Mouse (Mus musculus) liver, embryonic 14.5 days (tissue): ENCODE measurements around the gene Srgap3. TPM values are rescaled to one million over a fixed set of nuclear protein-coding genes. Genes with fewer than 3 reads are reported as not detected.

Experiments
- ATAC-seq: fragments of 200-750 bp; cut with Nextera tagmentation; 2 replicates; pipeline ENCODE4 v1.8.0; 2017; ENCODE audit warnings: moderate number of reproducible peaks, mild to moderate bottlenecking, moderate library complexity; ENCODE audit not compliant: insufficient read depth
- DNase-seq, 3 experiments: peaks; one replicate each; pipeline ENCODE4 v3.0.0-alpha.2; 2012 to 2013; ENCODE audit warnings: low read depth in 3 of 3, low spot score in 3 of 3
- H3K27ac ChIP-seq: fragments of 300-500 bp; sonication (generic); 2 replicates; pipeline ENCODE4 v1.5.1; 2014; ENCODE audit warnings: moderate library complexity, mild to moderate bottlenecking, control low read depth, inconsistent platforms
- H3K27me3 ChIP-seq: fragments of 300-500 bp; sonication (generic); 2 replicates; pipeline ENCODE4 v1.6.1; 2014; ENCODE audit warnings: mild to moderate bottlenecking, low read length, moderate library complexity; ENCODE audit not compliant: control insufficient read depth, insufficient read depth
- H3K36me3 ChIP-seq: fragments of 300-500 bp; sonication (generic); replicated peaks from 2 replicates; pipeline ENCODE4 v1.6.1; 2014; ENCODE audit warnings: low read depth; ENCODE audit not compliant: control insufficient read depth, insufficient read depth
- H3K4me1 ChIP-seq, 2 experiments: fragments of 200-500 bp in 1 of 2; fragments of 300-500 bp in 1 of 2; sonication (generic) in 1 of 2; replicated peaks; 2 replicates each; pipeline ENCODE4 v1.6.1; 2012 to 2014; ENCODE audit warnings: antibody characterized with exemption in 1 of 2, inconsistent platforms in 1 of 2, low read length in 1 of 2; ENCODE audit not compliant: control insufficient read depth in 2 of 2, insufficient read depth in 2 of 2
- H3K4me2 ChIP-seq: fragments of 300-500 bp; sonication (generic); 2 replicates; pipeline ENCODE4 v1.6.1; 2014; ENCODE audit warnings: low read depth, mild to moderate bottlenecking, control low read depth, moderate library complexity
- H3K4me3 ChIP-seq, 2 experiments: fragments of 200-500 bp in 1 of 2; fragments of 300-500 bp in 1 of 2; sonication (generic) in 1 of 2; 2 replicates each; pipeline ENCODE4 v1.5.1; 2012 to 2014; ENCODE audit warnings: low read depth in 2 of 2, low read length in 2 of 2, mild to moderate bottlenecking in 2 of 2, control low read depth in 1 of 2, inconsistent platforms in 1 of 2, moderate library complexity in 1 of 2; ENCODE audit not compliant: insufficient read depth in 1 of 2
- H3K9ac ChIP-seq: fragments of 300-500 bp; sonication (generic); replicated peaks from 2 replicates; pipeline ENCODE4 v1.6.1; 2014; ENCODE audit warnings: mild to moderate bottlenecking, control low read depth, moderate library complexity
- H3K9me3 ChIP-seq: fragments of 300-500 bp; sonication (generic); 2 replicates; pipeline ENCODE4 v1.6.1; 2016; ENCODE audit warnings: low read length, mixed read lengths; ENCODE audit not compliant: control insufficient read depth
- CTCF ChIP-seq: IDR thresholded peaks from 2 replicates; pipeline ENCODE4 v1.5.1; 2016; ENCODE audit warnings: antibody characterized with exemption, low read depth, control low read depth
- EP300 ChIP-seq: IDR thresholded peaks from 2 replicates; pipeline ENCODE4 v1.6.1; 2016; ENCODE audit warnings: antibody characterized with exemption, low read depth
- whole genome bisulfite sequencing: fragments of 180-500 bp; shearing (Covaris S2); extraction: QIAGEN DNeasy Blood & Tissue Kit; methylation state at CpG from one replicate; pipeline ENCODE4 v1.1.7; 2014; ENCODE audit not compliant: insufficient replicate concordance; 5-methylcytosine and 5-hydroxymethylcytosine counted together
- polyA plus RNA-seq, 2 experiments: library from polyadenylated mRNA; depleted of rRNA in 1 of 2; stranded (reverse) in 1 of 2; unstranded in 1 of 2; fragments of >200 nt; fragmentation: Nextera tagmentation in 1 of 2; extraction: Ambion mirVana in 1 of 2; gene quantifications; 2 replicates each; pipeline versions ENCODE4 v1.2.1 to v1.2.3; 2012 to 2014

The Srgap3 gene
- polyA plus RNA-seq, 2 experiments: 0.20 to 0.27 TPM

GRCm38 (mm10) chr6:112909711-112910110 lies 37.4 kb downstream of the Srgap3 start:
- no peaks in the 10 kb centered on the region for H3K36me3 ChIP-seq
- no peaks in the 10 kb centered on the region for H3K27me3 ChIP-seq
- H3K9ac ChIP-seq: no peak overlapping the region
- DNase-seq: no peak
- WGBS: 53% methylated on average over 2 of the region's 2 CpGs
- H3K4me2 ChIP-seq: no peak overlapping the region
- H3K9me3 ChIP-seq: no peaks in the 10 kb centered on the region
- peaks cover 0 to 2% of the 10 kb centered on the region in 2 experiments; a peak in 1 of 4 replicates for H3K4me1 ChIP-seq
- no peak for TF ChIP-seq CTCF
- TF ChIP-seq EP300: no peak
- H3K27ac ChIP-seq: no peak overlapping the region
- no peak overlapping the region for H3K4me3 ChIP-seq
- no peak for ATAC-seq

GRCm38 (mm10) chr6:112907887-112908584 lies 39.0 kb downstream of the Srgap3 start:
- Histone ChIP-seq H3K27ac (no peak overlapping the region), H3K4me2 (no peak overlapping the region), H3K9me3 (no peaks in the 10 kb centered on the region), H3K27me3 (no peaks in the 10 kb centered on the region), H3K36me3 (no peaks in the 10 kb centered on the region), H3K4me1 (peaks cover 0 to 2% of the 10 kb centered on the region in 2 experiments; a peak in 2 of 4 replicates), H3K4me3 (no peak overlapping the region), H3K9ac (no peak overlapping the region)
- ATAC-seq (no peak), DNase-seq (no peak)
- 12% methylated on average over 8 of the region's 8 CpGs for WGBS
- TF ChIP-seq EP300: no peak
- no peak for TF ChIP-seq CTCF

- DNase-seq (no peak), ATAC-seq (no peak)
- no peak overlapping the region for H3K9ac ChIP-seq
- 81% methylated on average over 5 of the region's 5 CpGs for WGBS
- H3K4me2 ChIP-seq: no peak overlapping the region
- H3K9me3 ChIP-seq: no peaks in the 10 kb centered on the region
- peaks cover 3 to 13% of the 10 kb centered on the region in 2 experiments; a peak in 3 of 4 replicates for H3K4me1 ChIP-seq
- H3K36me3 ChIP-seq: no peaks in the 10 kb centered on the region
- TF ChIP-seq CTCF: no peak
- no peak for TF ChIP-seq EP300
- H3K4me3 ChIP-seq: no peak overlapping the region
- no peaks in the 10 kb centered on the region for H3K27me3 ChIP-seq
- H3K27ac ChIP-seq: no peak overlapping the region
These were observed 43.3 kb downstream of the Srgap3 start for GRCm38 (mm10) chr6:112903796-112904195.

- Histone ChIP-seq H3K4me3 (no peak overlapping the region), H3K4me2 (no peak overlapping the region), H3K36me3 (no peaks in the 10 kb centered on the region), H3K9me3 (no peaks in the 10 kb centered on the region), H3K9ac (no peak overlapping the region), H3K27ac (no peak overlapping the region), H3K27me3 (no peaks in the 10 kb centered on the region), H3K4me1 (peaks cover 3 to 11% of the 10 kb centered on the region in 2 experiments; a peak in 3 of 4 replicates)
- no peak for ATAC-seq
- WGBS: 38% methylated on average over 7 of the region's 7 CpGs
- DNase-seq: no peak
- TF ChIP-seq CTCF (no peak), EP300 (no peak)
These were observed 43.8 kb downstream of the Srgap3 start for GRCm38 (mm10) chr6:112903226-112903625.

- TF ChIP-seq CTCF (no peak), EP300 (no peak)
- H3K4me3 ChIP-seq: no peak overlapping the region
- H3K27me3 ChIP-seq: no peaks in the 10 kb centered on the region
- no peak overlapping the region for H3K9ac ChIP-seq
- no peak overlapping the region for H3K4me2 ChIP-seq
- peak; percentile 69; the same call in 1 of the 2 replicates for ATAC-seq
- H3K9me3 ChIP-seq: no peaks in the 10 kb centered on the region
- peaks cover 3 to 11% of the 10 kb centered on the region in 2 experiments; a peak in 3 of 4 replicates for H3K4me1 ChIP-seq
- H3K27ac ChIP-seq: no peak overlapping the region
- 20% methylated on average over 4 of the region's 4 CpGs for WGBS
- peak in 1 of 3 experiments; percentile 11 for DNase-seq
- no peaks in the 10 kb centered on the region for H3K36me3 ChIP-seq
These were observed 44.3 kb downstream of the Srgap3 start for GRCm38 (mm10) chr6:112902791-112903190.
